Mouse (Mus musculus) testis, adult 2 months (tissue): Measurements from ENCODE around the gene 4930503B20Rik. TPM values are rescaled to one million over a fixed set of nuclear protein-coding genes. Genes with fewer than 3 reads are reported as not detected.

Experiments
- H3K27ac ChIP-seq: fragments of 200-500 bp; 2 replicates; pipeline ENCODE4 v1.5.1; 2012; ENCODE audit warnings: low read depth, low read length; ENCODE audit not compliant: control insufficient read depth, insufficient read depth
- H3K27me3 ChIP-seq: fragments of 200-500 bp; 2 replicates; pipeline ENCODE4 v1.6.1; 2012; ENCODE audit warnings: mild to moderate bottlenecking, low read length, moderate library complexity; ENCODE audit not compliant: control insufficient read depth, insufficient read depth
- H3K36me3 ChIP-seq: fragments of 200-500 bp; 2 replicates; pipeline ENCODE4 v1.6.1; 2012; ENCODE audit warnings: mild to moderate bottlenecking, low read length; ENCODE audit not compliant: control insufficient read depth, insufficient read depth
- H3K4me1 ChIP-seq: fragments of 200-500 bp; 2 replicates; pipeline ENCODE4 v1.6.1; 2012; ENCODE audit warnings: low read length; ENCODE audit not compliant: control insufficient read depth, insufficient read depth
- H3K4me3 ChIP-seq: fragments of 200-500 bp; 2 replicates; pipeline ENCODE4 v1.5.1; 2012; ENCODE audit warnings: low read depth, mild to moderate bottlenecking, low read length, moderate library complexity, mixed read lengths; ENCODE audit not compliant: control insufficient read depth
- CTCF ChIP-seq: fragments of 200-500 bp; IDR thresholded peaks from 2 replicates; pipeline ENCODE4 v1.5.1; 2012; ENCODE audit warnings: low read depth, mild to moderate bottlenecking, inconsistent platforms, low read length, moderate library complexity; ENCODE audit not compliant: control insufficient read depth, insufficient read depth, insufficient replicate concordance
- POLR2A ChIP-seq: fragments of 200-500 bp; IDR thresholded peaks from 2 replicates; pipeline ENCODE4 v1.6.1; 2012; ENCODE audit warnings: low read depth, mild to moderate bottlenecking, inconsistent platforms, low read length, moderate library complexity; ENCODE audit not compliant: control insufficient read depth
- polyA plus RNA-seq: library from polyadenylated mRNA; depleted of rRNA; stranded (reverse); fragments of >200 nt; gene quantifications from 2 replicates; pipeline ENCODE4 v1.2.3, GENCODE M21; 2012; rRNA removed

4930503B20Rik gene
- polyA plus RNA-seq, 1 experiment: 256 TPM

DNA sequence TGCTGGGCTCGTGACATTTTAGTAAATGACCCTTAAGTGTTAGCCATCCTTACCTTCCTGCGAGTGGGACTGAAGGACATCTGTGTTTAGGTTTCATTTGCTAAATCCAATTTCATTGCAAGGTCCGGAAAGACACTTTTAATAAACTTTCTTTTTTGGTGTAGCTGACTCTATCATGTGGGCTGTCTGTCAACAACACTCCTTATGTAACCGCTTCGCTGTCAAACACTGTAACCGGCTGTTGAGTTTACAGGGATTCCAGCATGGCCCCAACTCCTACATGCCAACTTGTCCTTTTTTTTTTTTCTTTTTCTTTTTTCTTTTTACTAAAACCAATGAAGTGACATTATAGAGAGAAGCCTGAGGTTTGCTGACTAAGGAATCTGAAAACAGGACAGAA, 52.7 kb downstream of the 4930503B20Rik start:
- TF ChIP-seq CTCF: no peak
- no peak for TF ChIP-seq POLR2A
- Histone ChIP-seq H3K27me3 (no peaks in the 10 kb centered on the region), H3K27ac (no peak overlapping the region), H3K4me1 (no peaks in the 10 kb centered on the region), H3K4me3 (no peak overlapping the region), H3K36me3 (no peaks in the 10 kb centered on the region)

DNA sequence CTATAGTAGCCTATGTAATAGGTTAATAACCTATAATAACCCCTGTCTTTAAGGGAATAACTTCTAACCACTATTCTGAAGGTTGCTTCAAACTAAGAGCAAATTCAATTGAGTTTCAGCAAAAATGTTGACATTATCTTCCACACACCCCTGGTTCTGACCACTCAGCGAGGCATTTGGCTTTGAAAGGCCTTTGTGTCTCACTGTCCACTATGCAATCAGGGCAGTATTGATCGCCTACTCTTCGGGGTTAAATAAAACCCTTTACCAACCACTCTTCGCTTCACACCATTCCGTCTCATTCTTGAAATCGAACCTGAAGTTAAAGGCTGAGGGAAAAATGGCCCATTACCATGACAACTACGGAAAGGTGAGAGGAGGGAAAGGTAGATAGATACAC, 54.3 kb downstream of the 4930503B20Rik start:
- no peaks in the 10 kb centered on the region for H3K27me3 ChIP-seq
- no peaks in the 10 kb centered on the region for H3K4me1 ChIP-seq
- no peak overlapping the region for H3K27ac ChIP-seq
- no peak overlapping the region for H3K4me3 ChIP-seq
- no peaks in the 10 kb centered on the region for H3K36me3 ChIP-seq
- TF ChIP-seq POLR2A (no peak), CTCF (no peak)

DNA sequence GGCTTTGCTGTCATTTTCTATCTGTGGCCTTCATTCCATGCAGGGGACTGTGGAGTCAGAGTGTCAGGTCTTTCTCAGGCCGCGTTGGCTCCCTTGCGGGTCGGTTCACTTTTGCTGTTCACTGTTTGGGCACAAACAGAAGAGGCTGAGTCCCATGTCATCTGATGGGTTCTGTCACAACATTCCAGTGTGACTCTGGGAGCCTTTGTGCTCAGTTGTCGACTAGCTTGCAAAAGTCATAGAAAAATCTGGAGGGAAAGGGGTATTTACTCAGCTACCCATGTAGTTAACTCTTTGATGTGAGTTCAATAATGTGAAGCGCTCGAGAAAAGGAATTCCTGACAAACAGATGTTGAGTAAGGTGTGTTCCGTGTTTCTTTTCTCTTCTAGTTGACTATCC, 54.7 kb downstream of the 4930503B20Rik start:
- Histone ChIP-seq H3K4me1 (no peaks in the 10 kb centered on the region), H3K36me3 (no peaks in the 10 kb centered on the region)

DNA sequence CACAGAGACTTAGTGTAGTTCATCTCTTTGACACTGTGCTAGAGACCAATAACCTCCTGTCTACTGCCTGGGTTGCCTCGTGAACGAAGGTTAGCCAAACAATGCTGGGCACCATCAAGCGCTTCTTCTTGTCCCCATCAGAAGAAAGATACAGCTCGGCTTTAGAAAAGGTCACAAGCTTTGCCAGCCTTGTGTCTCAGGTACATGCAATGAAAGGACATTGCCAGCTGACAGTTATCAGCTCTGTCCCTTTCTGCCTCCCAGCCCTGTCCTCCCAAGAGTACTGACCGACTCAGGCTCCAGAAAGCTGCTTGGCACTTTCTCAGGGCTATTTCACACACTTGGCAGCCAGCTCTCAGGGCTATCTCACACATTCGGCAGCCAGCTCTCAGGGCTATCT, 55.7 kb downstream of the 4930503B20Rik start:
- H3K36me3 ChIP-seq: no peaks in the 10 kb centered on the region
- no peak overlapping the region for H3K4me3 ChIP-seq
- no peak overlapping the region for H3K27ac ChIP-seq
- H3K27me3 ChIP-seq: no peaks in the 10 kb centered on the region
- H3K4me1 ChIP-seq: no peaks in the 10 kb centered on the region
- no peak for TF ChIP-seq CTCF
- TF ChIP-seq POLR2A: no peak

More for the DNA sequence above, 54.7 kb downstream of the 4930503B20Rik start:
- Histone ChIP-seq H3K4me3 (no peak overlapping the region), H3K27me3 (no peaks in the 10 kb centered on the region), H3K27ac (no peak overlapping the region)
- TF ChIP-seq POLR2A (no peak), CTCF (no peak)

Other genes starting within 250 kb of the 4930503B20Rik start
- gene Ssx2ip, start 246.7 kb downstream of the 4930503B20Rik start, polyA plus RNA-seq: 91.9 and 94.7 TPM in 2 replicates
- 1.0 and 1.6 TPM in 2 replicates for gene Ctbs, start 201.5 kb downstream of the 4930503B20Rik start, polyA plus RNA-seq
- gene Spata1, start 151.6 kb downstream of the 4930503B20Rik start, polyA plus RNA-seq: 107 and 138 TPM in 2 replicates
- 566 and 635 TPM in 2 replicates for gene Gng5, start 151.5 kb downstream of the 4930503B20Rik start, polyA plus RNA-seq
- gene Rpf1, start 129.9 kb downstream of the 4930503B20Rik start, polyA plus RNA-seq: 11.8 and 13.9 TPM in 2 replicates
- 0.11 and 0.75 TPM in 2 replicates for gene Uox, start 80.9 kb downstream of the 4930503B20Rik start, polyA plus RNA-seq
- gene Dnase2b, start 35.7 kb downstream of the 4930503B20Rik start, polyA plus RNA-seq: not detected in 2 replicates
- gene Samd13, start 34.3 kb upstream of the 4930503B20Rik start, polyA plus RNA-seq: 0.71 TPM in 1 of 2 replicates, not detected in the other
- 4.0 and 4.2 TPM in 2 replicates for gene Prkacb, start 161.7 kb upstream of the 4930503B20Rik start, polyA plus RNA-seq
- 22.7 and 24.6 TPM in 2 replicates for gene Ttll7, start 201.1 kb upstream of the 4930503B20Rik start, polyA plus RNA-seq